Mouse (Mus musculus): ENCODE results near the gene Pard3b.
A peak's percentile ranks its signal among the peaks of the same experiment; 100 is the strongest.

Pard3b gene

GRCm38 (mm10) chr1:61925541-61925940 is 286.9 kb downstream of the Pard3b start:
- DNase-seq (ENCODE audit: low spot score): no peak

GRCm38 (mm10) chr1:61928131-61928761 is 289.6 kb downstream of the Pard3b start:
- no peak for DNase-seq (ENCODE audit: low spot score)

- no peak for DNase-seq (ENCODE audit: low spot score)
Observed at GRCm38 (mm10) chr1:61933574-61933973, 294.9 kb downstream of the Pard3b start.

- no peak for DNase-seq (ENCODE audit: low spot score)
Observed at GRCm38 (mm10) chr1:61934760-61935159, 296.1 kb downstream of the Pard3b start.

- no peak for DNase-seq (ENCODE audit: low spot score)
Observed at GRCm38 (mm10) chr1:61939882-61940281, 301.3 kb downstream of the Pard3b start.

- DNase-seq (ENCODE audit: low spot score): no peak
Observed at GRCm38 (mm10) chr1:61961533-61961932, 322.9 kb downstream of the Pard3b start.

- DNase-seq (ENCODE audit: low spot score): no peak
Observed at GRCm38 (mm10) chr1:61962571-61962970, 323.9 kb downstream of the Pard3b start.

GRCm38 (mm10) chr1:61967124-61967523 is 328.5 kb downstream of the Pard3b start:
- DNase-seq (ENCODE audit: low spot score): peak; percentile 39

GRCm38 (mm10) chr1:61967807-61968206 is 329.2 kb downstream of the Pard3b start:
- no peak for DNase-seq (ENCODE audit: low spot score)

- peak; percentile 28 for DNase-seq (ENCODE audit: low spot score)
Observed at GRCm38 (mm10) chr1:61997711-61998110, 359.1 kb downstream of the Pard3b start.

- no peak for DNase-seq (ENCODE audit: low spot score)
Observed at GRCm38 (mm10) chr1:62008811-62009210, 370.2 kb downstream of the Pard3b start.

GRCm38 (mm10) chr1:62011712-62012111 is 373.1 kb downstream of the Pard3b start:
- no peak for DNase-seq (ENCODE audit: low spot score)

- peak; percentile 68 for DNase-seq (ENCODE audit: low spot score)
Observed at GRCm38 (mm10) chr1:62016536-62017300, 378.1 kb downstream of the Pard3b start.

- peak; percentile 50 for DNase-seq (ENCODE audit: low spot score)
Observed at GRCm38 (mm10) chr1:62018276-62018675, 379.7 kb downstream of the Pard3b start.

GRCm38 (mm10) chr1:62019743-62020142 is 381.1 kb downstream of the Pard3b start:
- DNase-seq (ENCODE audit: low spot score): peak; percentile 66

- no peak for DNase-seq (ENCODE audit: low spot score)
Observed at GRCm38 (mm10) chr1:62041718-62042117, 403.1 kb downstream of the Pard3b start.

GRCm38 (mm10) chr1:62048592-62048991 is 410.0 kb downstream of the Pard3b start:
- no peak for DNase-seq (ENCODE audit: low spot score)

GRCm38 (mm10) chr1:62051186-62051825 is 412.7 kb downstream of the Pard3b start:
- peak; percentile 59 for DNase-seq (ENCODE audit: low spot score)

GRCm38 (mm10) chr1:62053167-62053638 is 414.6 kb downstream of the Pard3b start:
- DNase-seq (ENCODE audit: low spot score): no peak

- no peak for DNase-seq (ENCODE audit: low spot score)
Observed at GRCm38 (mm10) chr1:62055280-62055679, 416.7 kb downstream of the Pard3b start.

- DNase-seq (ENCODE audit: low spot score): no peak
Observed at GRCm38 (mm10) chr1:62070617-62071016, 432.0 kb downstream of the Pard3b start.

GRCm38 (mm10) chr1:62071139-62071538 is 432.5 kb downstream of the Pard3b start:
- no peak for DNase-seq (ENCODE audit: low spot score)

GRCm38 (mm10) chr1:62076171-62076570 is 437.5 kb downstream of the Pard3b start:
- DNase-seq (ENCODE audit: low spot score): no peak

Measured in embryo, embryonic 10.5 days (tissue).